Mouse (Mus musculus) cerebellum, adult 18-20 months (tissue): ENCODE results near the gene Nckap1l.

Experiments
- DNase-seq, 2 experiments: peaks; one replicate each; pipeline ENCODE4 v3.0.0; 2021

The Nckap1l gene

DNA sequence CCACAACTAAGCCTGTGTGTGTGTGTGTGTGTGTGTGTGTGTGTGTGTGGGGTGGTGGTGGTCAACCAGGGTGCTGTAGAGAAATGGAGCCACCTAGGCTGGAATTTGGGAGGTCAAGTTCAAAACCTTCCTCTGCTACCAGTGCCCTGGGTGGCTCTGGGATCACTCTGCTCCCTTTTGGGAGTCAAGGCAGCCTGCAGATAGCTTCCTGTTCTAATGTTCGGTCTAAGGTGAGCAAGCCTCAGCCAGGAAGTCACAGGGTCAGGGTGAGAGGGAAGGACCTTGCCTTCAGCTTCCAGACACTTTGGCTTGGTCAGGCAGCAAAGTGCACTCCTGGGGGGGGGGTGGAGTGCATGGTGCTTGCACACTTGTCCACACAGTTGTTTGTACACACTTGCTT, 87.1 kb downstream of the Nckap1l start:
- no peak for DNase-seq

DNA sequence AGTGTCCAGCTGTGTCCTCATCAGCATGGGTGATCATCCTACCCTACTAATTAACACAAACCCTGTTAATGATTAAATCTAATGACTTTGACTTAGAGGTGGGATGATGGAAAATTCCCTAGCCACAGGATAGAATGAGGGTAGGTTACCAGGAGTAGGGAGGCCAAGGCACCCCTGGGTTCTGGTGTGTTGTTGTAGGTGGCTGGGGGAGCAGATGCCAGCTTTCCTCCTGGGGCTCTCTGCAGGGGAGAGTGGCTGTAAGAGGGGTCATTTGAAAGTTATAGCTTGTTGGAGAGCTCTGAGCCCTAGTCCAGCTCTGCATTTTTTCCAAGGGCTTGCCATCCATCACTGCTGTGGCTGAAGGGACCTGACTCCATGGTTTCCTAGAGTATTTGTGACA, 88.9 kb downstream of the Nckap1l start:
- DNase-seq = no peak

DNA sequence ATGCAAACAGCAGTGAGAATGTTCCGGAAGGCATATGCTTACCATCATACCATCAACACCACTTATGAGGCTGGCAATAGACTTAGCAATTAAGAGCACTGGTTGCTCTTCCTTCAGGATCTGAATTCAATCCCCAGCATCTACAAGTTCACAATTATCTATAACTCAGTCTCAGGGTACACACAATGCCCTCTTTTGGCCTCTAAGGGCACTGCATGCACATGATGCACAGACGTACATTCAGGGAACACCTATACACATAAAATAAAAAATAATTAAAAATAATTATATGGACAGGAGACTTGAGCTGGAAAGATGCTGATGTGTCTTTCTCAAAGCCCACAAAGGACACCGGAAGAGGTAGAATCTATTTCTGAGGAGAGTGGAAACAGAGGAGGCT, 94.4 kb downstream of the Nckap1l start:
- DNase-seq = no peak
